Mouse (Mus musculus): ENCODE measurements around the gene Gm4131.

Gm4131 gene

DNA sequence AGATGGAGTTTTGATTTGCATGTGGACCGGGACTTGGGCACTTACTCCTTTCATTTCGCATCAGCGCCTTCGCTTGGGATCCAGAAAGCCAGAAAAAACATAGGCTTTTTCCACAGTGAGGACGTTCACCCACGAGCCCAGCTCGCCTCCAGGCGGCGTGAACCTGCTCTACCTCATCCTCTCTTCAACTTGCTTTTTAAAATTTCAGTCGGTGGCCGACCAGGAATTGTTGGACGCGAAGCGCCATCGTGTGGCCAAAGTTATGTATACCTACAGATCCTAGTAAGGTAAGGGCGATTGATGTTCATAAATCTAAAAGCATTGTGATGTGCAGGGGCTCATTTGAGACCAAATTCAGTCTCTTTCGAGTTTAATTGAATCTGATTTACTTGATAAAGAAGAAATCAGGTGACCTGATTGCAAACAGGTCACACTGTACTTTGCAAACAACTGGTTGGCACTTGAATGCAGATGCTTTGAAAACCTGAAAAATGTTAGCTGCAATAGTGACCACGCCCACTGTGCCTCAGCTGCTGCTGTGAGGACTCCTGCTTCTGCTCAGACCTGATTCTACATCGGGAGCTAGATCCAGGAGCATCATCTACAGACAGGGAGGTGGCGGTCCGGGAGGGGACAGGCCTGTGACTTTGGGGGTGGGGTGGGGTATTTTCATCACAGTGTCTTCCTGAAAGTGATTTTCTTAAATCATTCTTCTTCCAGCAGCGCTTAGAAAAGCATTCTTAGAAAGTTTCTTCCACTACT lies 109.1 kb downstream of the Gm4131 start:
- peak; percentile 48 to 80 for DNase-seq (ENCODE audit: low spot score in 2 of 2)

DNA sequence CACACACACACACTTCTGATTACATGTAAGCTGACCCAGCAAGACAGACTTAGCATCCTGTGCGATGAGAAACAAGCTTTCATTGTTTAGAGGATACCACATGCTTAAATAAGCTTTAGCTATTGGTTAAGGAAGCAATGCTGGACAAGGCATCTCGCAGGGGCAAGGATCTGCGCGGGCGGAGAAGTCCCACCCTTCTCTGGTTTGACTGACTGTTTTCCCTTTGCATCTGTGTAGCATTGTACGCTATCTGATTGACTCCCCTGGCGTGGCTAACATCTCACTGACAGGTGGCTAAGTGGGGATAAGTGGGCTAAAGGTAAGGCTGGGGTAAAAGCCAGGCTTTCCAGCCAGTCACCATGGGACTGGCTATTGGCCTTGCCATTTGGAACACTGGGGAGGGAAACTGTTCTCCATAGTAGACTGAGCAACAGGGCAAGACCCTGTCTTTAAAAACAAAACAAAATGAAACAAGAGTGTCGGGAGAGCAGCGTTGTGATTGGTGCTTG lies 110.4 kb downstream of the Gm4131 start, which contains the start of gene Gucy1b2:
Gene Gucy1b2 (minus strand): TSS at position 51 of the 509 bp plus-strand sequence.
- DNase-seq (ENCODE audit: low spot score in 2 of 2) = no peak

DNA sequence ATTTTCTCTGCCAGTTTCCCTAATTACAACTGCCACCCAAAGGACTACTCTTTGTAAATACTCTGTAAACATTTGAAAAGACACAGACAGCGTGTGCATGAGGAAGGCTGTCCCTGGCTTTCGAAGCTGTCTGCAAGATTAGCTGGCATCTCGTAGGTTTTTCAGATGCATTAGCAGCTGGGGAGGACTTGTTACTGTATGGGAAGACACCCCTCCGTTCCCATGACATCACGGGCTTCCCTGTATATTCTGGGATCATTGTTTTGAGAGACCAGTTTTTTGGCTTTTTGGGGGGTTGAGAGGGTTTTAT lies 111.2 kb downstream of the Gm4131 start:
- DNase-seq (ENCODE audit: low spot score in 2 of 2) = no peak

DNA sequence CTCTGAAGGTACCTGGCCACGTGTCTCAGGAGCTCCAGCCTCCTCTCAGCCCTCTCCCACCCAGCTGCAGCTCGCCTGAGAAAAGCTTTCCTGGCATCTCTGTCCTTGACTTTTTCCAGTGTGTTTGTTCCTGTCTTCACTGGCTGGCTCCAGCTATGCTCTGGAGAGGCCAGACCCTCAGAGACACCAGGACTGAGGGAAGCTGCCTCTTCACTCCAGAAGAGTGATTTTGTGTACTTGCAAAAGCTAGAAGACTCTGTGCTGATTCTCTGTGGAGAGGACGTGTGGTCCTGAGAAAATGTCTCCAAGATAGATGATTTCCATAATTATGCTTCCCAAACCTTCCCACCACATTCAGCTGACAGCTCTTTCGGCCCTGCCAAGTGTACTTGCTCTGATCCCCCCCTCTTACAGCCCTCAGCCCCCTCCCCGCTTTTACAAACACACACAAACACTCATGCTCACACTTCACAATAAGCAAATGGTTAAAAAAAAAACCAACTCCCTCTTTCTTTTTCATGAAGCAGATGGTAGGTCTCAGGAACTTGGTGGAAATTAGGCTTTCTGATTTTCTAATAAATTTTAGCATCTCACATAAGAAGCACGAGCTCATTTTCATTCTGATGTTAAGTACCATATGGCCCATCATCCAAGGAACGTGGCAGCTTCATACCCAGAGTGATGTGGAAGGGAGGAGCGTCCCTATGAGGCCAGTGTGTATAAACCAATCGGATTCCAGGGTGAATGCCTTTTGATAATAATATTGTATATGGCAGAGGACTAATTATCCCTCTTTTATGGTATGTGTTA lies 111.8 kb downstream of the Gm4131 start:
- DNase-seq (ENCODE audit: low spot score in 2 of 2) = no peak

GRCm38 (mm10) chr14:62454136-62454535 lies 112.6 kb downstream of the Gm4131 start:
- peak; percentile 10 to 20 for DNase-seq (ENCODE audit: low spot score in 2 of 2)

GRCm38 (mm10) chr14:62453276-62453675 lies 113.4 kb downstream of the Gm4131 start:
- DNase-seq (ENCODE audit: low spot score in 2 of 2) = no peak

DNA sequence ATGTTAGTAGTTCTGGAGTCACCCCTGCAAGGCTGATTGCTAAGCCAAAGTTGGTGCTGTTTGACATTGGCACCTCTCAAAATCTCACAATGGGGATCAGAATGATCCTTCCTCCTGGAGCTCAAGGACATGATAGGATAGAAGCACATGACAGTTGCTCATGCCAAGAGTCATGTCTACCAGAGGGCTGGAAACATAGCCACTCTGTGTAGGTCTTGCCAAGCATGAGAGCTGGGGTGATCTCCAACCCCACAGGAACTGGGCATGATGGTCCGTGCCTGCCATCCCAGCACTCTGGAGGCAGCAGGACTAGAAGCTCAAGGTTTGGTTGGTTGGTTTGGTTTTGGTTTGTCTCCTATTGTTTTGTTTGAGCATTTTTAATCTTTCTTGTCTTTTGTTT lies 116.0 kb downstream of the Gm4131 start:
- DNase-seq (ENCODE audit: low spot score in 2 of 2) = peak; percentile 11 to 20

GRCm38 (mm10) chr14:62447214-62447548 lies 119.5 kb downstream of the Gm4131 start:
- no peak for DNase-seq (ENCODE audit: low spot score in 2 of 2)

DNA sequence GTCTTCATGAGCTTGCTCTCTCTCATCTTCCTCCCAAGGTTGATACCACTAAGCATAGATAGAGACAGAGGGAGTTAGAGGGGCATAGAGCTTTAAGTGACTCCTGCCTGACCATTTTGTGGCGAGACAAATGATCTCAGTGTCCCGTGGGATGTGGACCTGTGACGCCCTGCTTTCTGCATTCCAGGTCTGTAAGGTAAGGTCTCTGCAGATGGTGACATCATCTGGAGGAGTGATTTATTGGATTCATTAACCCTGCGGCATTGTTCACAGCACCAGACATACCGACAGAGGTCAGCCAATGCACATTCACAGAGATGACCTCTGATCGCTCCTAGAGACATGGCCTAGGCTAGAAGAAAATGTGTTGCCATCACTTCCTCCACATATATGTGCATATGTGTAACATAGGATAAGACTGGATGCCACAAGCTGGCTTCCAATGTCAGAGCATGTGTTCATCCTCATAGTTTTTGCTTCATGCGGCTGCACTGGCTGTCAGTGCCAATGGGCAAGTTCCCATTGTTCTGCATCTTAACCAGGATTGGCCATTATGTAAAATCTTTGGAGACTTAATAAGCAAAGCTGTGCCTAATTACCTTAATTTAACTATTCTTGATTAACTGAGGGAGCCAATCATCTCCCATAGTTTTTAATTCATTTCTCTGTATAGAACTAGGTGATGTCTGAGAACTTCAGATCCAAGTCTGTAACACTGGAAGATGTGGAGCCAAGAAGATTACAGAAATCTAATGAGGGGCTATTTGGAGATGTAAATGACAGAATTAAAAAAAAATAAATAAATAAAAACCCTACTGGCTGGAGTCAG lies 120.1 kb downstream of the Gm4131 start:
- DNase-seq (ENCODE audit: low spot score in 2 of 2) = no peak

- DNase-seq (ENCODE audit: low spot score in 2 of 2) = no peak
These were observed 122.8 kb downstream of the Gm4131 start for GRCm38 (mm10) chr14:62443840-62444430.

GRCm38 (mm10) chr14:62442971-62443370 lies 123.8 kb downstream of the Gm4131 start:
- DNase-seq (ENCODE audit: low spot score in 2 of 2) = no peak

DNA sequence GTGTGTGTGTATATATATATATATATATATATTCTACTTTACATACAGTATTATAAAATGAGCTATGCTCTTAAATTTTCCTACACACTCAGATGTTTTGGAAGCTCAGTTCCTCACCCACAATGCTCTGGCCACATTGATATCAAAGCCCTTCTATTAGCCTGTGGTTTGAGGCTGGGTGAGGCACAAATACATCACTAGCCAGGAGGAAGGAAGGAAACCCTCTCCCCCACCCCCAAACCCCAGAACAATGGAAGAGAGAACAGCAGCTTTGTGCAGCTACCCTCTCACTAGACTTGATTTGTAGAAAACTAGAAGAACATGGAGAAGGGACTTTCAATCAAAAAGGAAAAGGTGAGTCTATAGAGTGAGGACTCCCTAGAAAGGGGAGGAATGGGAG lies 126.7 kb downstream of the Gm4131 start:
- no peak for DNase-seq (ENCODE audit: low spot score in 2 of 2)

DNA sequence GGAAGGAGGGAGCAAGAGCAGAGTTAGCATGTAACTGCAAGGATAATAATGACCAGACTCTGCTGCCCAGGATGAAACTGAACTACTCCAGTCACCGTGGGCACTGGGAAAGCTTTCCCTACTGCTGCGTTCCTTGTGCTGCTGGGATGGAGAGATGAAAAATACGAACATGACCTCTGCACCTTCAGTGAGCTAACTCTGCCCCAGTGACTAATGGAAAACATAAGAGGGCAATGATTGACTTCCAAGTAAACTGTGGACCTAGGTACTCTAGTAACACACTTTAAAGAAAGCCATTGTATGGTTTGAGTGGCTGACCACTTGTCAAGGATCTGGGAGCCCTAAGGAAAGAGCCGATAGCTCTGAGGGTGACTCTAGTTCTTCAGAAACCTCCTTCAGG lies 128.5 kb downstream of the Gm4131 start:
- DNase-seq (ENCODE audit: low spot score in 2 of 2) = no peak

DNA sequence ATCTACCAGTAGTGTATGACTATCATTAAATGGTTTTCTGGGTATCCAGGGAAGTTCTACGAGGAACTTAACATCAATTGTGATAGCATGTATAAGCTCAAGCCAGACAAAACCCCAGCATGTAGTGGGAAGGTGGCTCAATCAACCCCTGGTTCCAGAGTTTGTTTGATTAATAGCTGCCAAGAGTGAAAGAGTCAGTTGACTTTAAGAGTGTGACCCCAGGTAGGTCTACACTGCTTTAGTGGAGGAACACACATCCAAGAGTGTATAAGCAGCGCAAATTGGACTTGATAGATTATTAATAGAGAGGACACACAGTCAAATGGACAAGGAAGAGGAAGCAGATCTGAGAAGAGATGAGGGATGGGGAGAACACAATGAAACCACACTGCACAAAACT lies 128.9 kb downstream of the Gm4131 start:
- no peak for DNase-seq (ENCODE audit: low spot score in 2 of 2)

- DNase-seq (ENCODE audit: low spot score in 2 of 2) = no peak
These were observed 141.4 kb downstream of the Gm4131 start for GRCm38 (mm10) chr14:62425277-62425691.

GRCm38 (mm10) chr14:62422265-62422664 lies 144.5 kb downstream of the Gm4131 start:
- DNase-seq (ENCODE audit: low spot score in 2 of 2) = no peak

GRCm38 (mm10) chr14:62417501-62417900 lies 149.2 kb downstream of the Gm4131 start:
- DNase-seq (ENCODE audit: low spot score in 2 of 2) = no peak

GRCm38 (mm10) chr14:62416742-62417134 lies 150.0 kb downstream of the Gm4131 start:
- DNase-seq (ENCODE audit: low spot score in 2 of 2) = peak; percentile 4 to 55

DNA sequence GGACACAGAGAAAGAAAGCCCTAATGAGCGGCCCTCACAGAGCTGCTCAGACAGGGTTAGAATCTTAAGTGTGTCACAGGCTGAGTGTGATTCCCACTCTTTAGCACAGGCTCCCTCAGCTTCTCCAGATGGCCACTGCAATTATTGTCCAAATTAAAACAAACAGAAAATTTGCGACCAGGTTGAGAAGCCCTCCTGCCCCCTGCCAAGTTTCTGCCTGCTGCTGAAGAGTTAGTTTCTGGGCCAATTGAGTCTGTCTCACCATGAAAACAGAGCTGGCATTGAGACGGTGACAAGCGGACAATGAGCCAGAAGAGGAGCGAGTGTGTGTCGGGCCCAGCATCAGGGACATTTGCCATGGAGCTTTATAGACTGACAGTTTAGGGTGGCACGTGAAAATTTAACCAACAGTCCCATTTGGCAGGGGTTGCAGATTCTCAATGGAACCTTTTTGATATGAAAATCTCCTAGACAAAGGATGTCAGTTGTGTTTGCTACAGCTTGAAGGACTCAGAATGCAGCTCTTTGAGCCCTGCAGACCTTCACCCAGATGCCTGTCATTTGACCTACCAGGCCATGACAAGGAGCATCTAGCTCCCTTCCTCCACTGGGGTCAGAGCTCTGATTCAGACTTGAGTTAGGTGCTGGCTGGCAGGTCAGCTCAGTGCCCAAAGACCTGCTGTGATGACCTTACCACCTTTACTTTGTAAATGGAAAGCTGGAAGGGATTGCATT lies 150.5 kb downstream of the Gm4131 start:
- DNase-seq (ENCODE audit: low spot score in 2 of 2) = no peak

All from heart, adult 9 months (tissue).